Mouse (Mus musculus) right cerebral cortex, adult 2 months (tissue): ENCODE results near the gene Hnf4a.

Experiments
- DNase-seq, 2 experiments: peaks; one replicate each; pipeline ENCODE4 v3.0.0; 2021 to 2022; ENCODE audit warnings: low spot score in 2 of 2

Gene Hnf4a

GRCm38 (mm10) chr2:163593636-163594282, 87.2 kb downstream of the Hnf4a start:
- no peak for DNase-seq

GRCm38 (mm10) chr2:163595119-163595518, 88.5 kb downstream of the Hnf4a start:
- no peak for DNase-seq

- no peak for DNase-seq
Observed at GRCm38 (mm10) chr2:163596057-163596872, 89.7 kb downstream of the Hnf4a start.

- no peak for DNase-seq
Observed at GRCm38 (mm10) chr2:163596873-163597155, 90.2 kb downstream of the Hnf4a start.

- peak; percentile 48 to 49 for DNase-seq
Observed at GRCm38 (mm10) chr2:163597661-163598060, 91.1 kb downstream of the Hnf4a start.

- peak; percentile 53 to 65 for DNase-seq
Observed at GRCm38 (mm10) chr2:163599226-163599625, 92.6 kb downstream of the Hnf4a start.

GRCm38 (mm10) chr2:163601066-163601465, 94.5 kb downstream of the Hnf4a start:
- DNase-seq: no peak

GRCm38 (mm10) chr2:163601712-163602100, 95.1 kb downstream of the Hnf4a start:
- no peak for DNase-seq

- peak; percentile 86 to 89 for DNase-seq
Observed at GRCm38 (mm10) chr2:163602101-163602971, 95.7 kb downstream of the Hnf4a start, which contains the start of gene Ttpal. Ttpal (plus strand) TSS chr2:163602314.

- DNase-seq: no peak
Observed at GRCm38 (mm10) chr2:163606161-163606560, 99.6 kb downstream of the Hnf4a start.

GRCm38 (mm10) chr2:163608008-163608407, 101.4 kb downstream of the Hnf4a start:
- no peak for DNase-seq

GRCm38 (mm10) chr2:163609281-163609975, 102.8 kb downstream of the Hnf4a start:
- DNase-seq: no peak

- no peak for DNase-seq
Observed at GRCm38 (mm10) chr2:163611176-163611575, 104.6 kb downstream of the Hnf4a start.

GRCm38 (mm10) chr2:163613206-163613605, 106.6 kb downstream of the Hnf4a start:
- DNase-seq: no peak

GRCm38 (mm10) chr2:163613990-163614389, 107.4 kb downstream of the Hnf4a start:
- no peak for DNase-seq

GRCm38 (mm10) chr2:163615401-163615800, 108.8 kb downstream of the Hnf4a start:
- DNase-seq: no peak

- no peak for DNase-seq
Observed at GRCm38 (mm10) chr2:163615906-163616651, 109.5 kb downstream of the Hnf4a start.

- no peak for DNase-seq
Observed at GRCm38 (mm10) chr2:163616652-163617227, 110.1 kb downstream of the Hnf4a start.

- no peak for DNase-seq
Observed at GRCm38 (mm10) chr2:163617232-163617863, 110.7 kb downstream of the Hnf4a start.

GRCm38 (mm10) chr2:163617874-163618273, 111.3 kb downstream of the Hnf4a start:
- no peak for DNase-seq
